Mouse (Mus musculus) embryonic facial prominence, embryonic 11.5 days (tissue): ENCODE data around the gene Akt1. TPM values are rescaled to one million over a fixed set of nuclear protein-coding genes. Genes with fewer than 3 reads are reported as not detected.

Experiments used
- ATAC-seq: fragments of 200-750 bp; cut with Nextera tagmentation; replicated peaks from 2 replicates; pipeline ENCODE4 v1.8.0; 2017; ENCODE audit warnings: low read depth; ENCODE audit not compliant: insufficient number of reproducible peaks, low FRiP score, low TSS enrichment
- DNase-seq: peaks from one replicate; pipeline ENCODE4 v3.0.0-alpha.2; 2015; ENCODE audit warnings: low spot score
- H3K27ac ChIP-seq: fragments of 300-500 bp; sonication (generic); replicated peaks from 2 replicates; pipeline ENCODE4 v1.5.1; 2014; ENCODE audit warnings: mild to moderate bottlenecking, low read depth, low read length, control low read depth
- H3K27me3 ChIP-seq: fragments of 300-500 bp; sonication (generic); 2 replicates; pipeline ENCODE4 v1.6.1; 2014; ENCODE audit warnings: mild to moderate bottlenecking, low read length, moderate library complexity, mixed read lengths; ENCODE audit not compliant: control insufficient read depth, insufficient read depth
- H3K36me3 ChIP-seq: fragments of 300-500 bp; sonication (generic); replicated peaks from 2 replicates; pipeline ENCODE4 v1.6.1; 2014; ENCODE audit warnings: low read depth, mild to moderate bottlenecking, low read length, moderate library complexity, mixed read lengths; ENCODE audit not compliant: control insufficient read depth, insufficient read depth
- H3K4me1 ChIP-seq: fragments of 300-500 bp; sonication (generic); 2 replicates; pipeline ENCODE4 v1.6.1; 2014; ENCODE audit warnings: low read length, mixed read lengths; ENCODE audit not compliant: control insufficient read depth, insufficient read depth
- H3K4me2 ChIP-seq: fragments of 300-500 bp; sonication (generic); 2 replicates; pipeline ENCODE4 v1.6.1; 2014; ENCODE audit warnings: low read depth, mild to moderate bottlenecking, control low read depth, low read length, moderate library complexity
- H3K4me3 ChIP-seq: fragments of 300-500 bp; sonication (generic); 2 replicates; pipeline ENCODE4 v1.5.1; 2014; ENCODE audit warnings: low read depth, low read length, control low read depth
- H3K9ac ChIP-seq: fragments of 300-500 bp; sonication (generic); replicated peaks from 2 replicates; pipeline ENCODE4 v1.6.1; 2014; ENCODE audit warnings: mild to moderate bottlenecking, control low read depth, low read length
- H3K9me3 ChIP-seq: fragments of 300-500 bp; sonication (generic); replicated peaks from 2 replicates; pipeline ENCODE4 v1.6.1; 2016; ENCODE audit warnings: mild to moderate bottlenecking, low read length, inconsistent platforms, mixed read lengths; ENCODE audit not compliant: control insufficient read depth
- WGBS: fragments of 180-500 bp; shearing (Covaris S2); extraction: QIAGEN DNeasy Blood & Tissue Kit; methylation state at CpG from one replicate; pipeline ENCODE4 v1.1.7; 2014; 5-methylcytosine and 5-hydroxymethylcytosine counted together
- polyA plus RNA-seq: library from polyadenylated mRNA; unstranded; fragments of >200 nt; fragmentation: Nextera tagmentation; extraction: Ambion mirVana; gene quantifications from 2 replicates; pipeline ENCODE4 v1.2.1, GENCODE M21; 2014

Gene Akt1
- polyA plus RNA-seq, 1 experiment from 2014 or later: 99.2 TPM

GRCm38 (mm10) chr12:112720890-112721423, 46.3 kb upstream of the Akt1 start:
- Histone ChIP-seq H3K9ac (no peak overlapping the region), H3K4me2 (peak overlapping the region; percentile 99; the same call in 1 of the 2 replicates), H3K9me3 (no peaks in the 10 kb centered on the region), H3K27me3 (peaks cover 15% of the 10 kb centered on the region), H3K27ac (no peak overlapping the region), H3K36me3 (no peaks in the 10 kb centered on the region), H3K4me3 (0 out of 2 replicates have a peak overlapping the region, but pooled peaks have one; percentile 10), H3K4me1 (peaks cover 4% of the 10 kb centered on the region; the same call in 1 of the 2 replicates)
- ATAC-seq (no peak), DNase-seq (no peak)
- WGBS: 30% methylated on average over 12 of the region's 12 CpGs

GRCm38 (mm10) chr12:112720216-112720615, 45.5 kb upstream of the Akt1 start, which contains the start of gene Cep170b:
Cep170b (plus strand) TSS chr12:112720455.
- H3K27me3 ChIP-seq: peaks cover 15% of the 10 kb centered on the region
- no peak within 1 kb of the TSS for H3K27ac ChIP-seq
- peak within 1 kb of the TSS; percentile 10; the same call in 1 of the 2 replicates for H3K4me3 ChIP-seq
- peaks cover 4% of the 10 kb centered on the region; the same call in 1 of the 2 replicates for H3K4me1 ChIP-seq
- WGBS: 69% methylated on average over 6 of the region's 6 CpGs
- peak within 1 kb of the TSS; percentile 99; the same call in 1 of the 2 replicates for H3K4me2 ChIP-seq
- ATAC-seq (no peak), DNase-seq (no peak)
- no peaks in the 10 kb centered on the region for H3K36me3 ChIP-seq
- H3K9ac ChIP-seq: no peak within 1 kb of the TSS
- no peaks in the 10 kb centered on the region for H3K9me3 ChIP-seq

GRCm38 (mm10) chr12:112718995-112719394, 44.3 kb upstream of the Akt1 start:
- no peaks in the 10 kb centered on the region for H3K36me3 ChIP-seq
- no peaks in the 10 kb centered on the region for H3K9me3 ChIP-seq
- DNase-seq (no peak), ATAC-seq (no peak)
- H3K9ac ChIP-seq: no peak overlapping the region
- H3K4me2 ChIP-seq: no peak overlapping the region
- no peak overlapping the region for H3K27ac ChIP-seq
- H3K4me3 ChIP-seq: no peak overlapping the region
- 60% methylated on average over 5 of the region's 5 CpGs for WGBS
- peaks cover 4% of the 10 kb centered on the region; the same call in 1 of the 2 replicates for H3K4me1 ChIP-seq
- H3K27me3 ChIP-seq: peaks cover 15% of the 10 kb centered on the region

GRCm38 (mm10) chr12:112717140-112717539, 42.5 kb upstream of the Akt1 start:
- DNase-seq (peak; percentile 71), ATAC-seq (no peak)
- Histone ChIP-seq H3K4me3 (no peak overlapping the region), H3K9ac (no peak overlapping the region), H3K9me3 (no peaks in the 10 kb centered on the region), H3K4me1 (peaks cover 4% of the 10 kb centered on the region; the same call in 1 of the 2 replicates), H3K36me3 (no peaks in the 10 kb centered on the region), H3K4me2 (no peak overlapping the region), H3K27me3 (peaks cover 6% of the 10 kb centered on the region), H3K27ac (no peak overlapping the region)
- WGBS: 29% methylated on average over 7 of the region's 7 CpGs

- H3K9me3 ChIP-seq: no peaks in the 10 kb centered on the region
Measured at GRCm38 (mm10) chr12:112713984-112714383, 39.3 kb upstream of the Akt1 start.

GRCm38 (mm10) chr12:112707573-112707869, 32.8 kb upstream of the Akt1 start:
- no peak overlapping the region for H3K9ac ChIP-seq
- DNase-seq (no peak), ATAC-seq (peak; percentile 16; the same call in 1 of the 2 replicates)
- H3K27ac ChIP-seq: no peak overlapping the region
- no peaks in the 10 kb centered on the region for H3K9me3 ChIP-seq
- 20% methylated on average over 8 of the region's 8 CpGs for WGBS
- H3K4me2 ChIP-seq: no peak overlapping the region
- no peaks in the 10 kb centered on the region for H3K4me1 ChIP-seq
- no peak overlapping the region for H3K4me3 ChIP-seq
- H3K27me3 ChIP-seq: peaks cover 5% of the 10 kb centered on the region
- no peaks in the 10 kb centered on the region for H3K36me3 ChIP-seq

More at GRCm38 (mm10) chr12:112713984-112714383, 39.3 kb upstream of the Akt1 start:
- Histone ChIP-seq H3K27me3 (no peaks in the 10 kb centered on the region), H3K36me3 (no peaks in the 10 kb centered on the region), H3K4me2 (no peak overlapping the region), H3K4me3 (no peak overlapping the region), H3K4me1 (no peaks in the 10 kb centered on the region), H3K9ac (no peak overlapping the region), H3K27ac (no peak overlapping the region)
- ATAC-seq: no peak
- 77% methylated on average over 3 of the region's 3 CpGs for WGBS
- DNase-seq: no peak

- Histone ChIP-seq H3K9ac (0 out of 2 replicates have a peak overlapping the region, but pooled peaks have one; percentile 2), H3K4me2 (peak overlapping the region; percentile 21), H3K9me3 (no peaks in the 10 kb centered on the region), H3K4me3 (no peak overlapping the region), H3K36me3 (no peaks in the 10 kb centered on the region), H3K27me3 (peaks cover 5% of the 10 kb centered on the region), H3K4me1 (no peaks in the 10 kb centered on the region), H3K27ac (no peak overlapping the region)
- 15% methylated on average over 32 of the region's 32 CpGs for WGBS
- DNase-seq: peak; percentile 89
- ATAC-seq: peak; percentile 71
Measured at GRCm38 (mm10) chr12:112706704-112707572, 32.3 kb upstream of the Akt1 start.
